Mouse (Mus musculus): ENCODE results near the gene Rpn1.

The Rpn1 gene

Small RNA genes within 50 kb of the gene (microRNA-seq; reads per million reads assigned to microRNA genes)
- gene Mir6376: 0 reads per million in 2 experiments
